Mouse (Mus musculus) heart, embryonic 11.5 days (tissue): ENCODE measurements around the gene Fpr3. TPM values are rescaled to one million over a fixed set of nuclear protein-coding genes. Genes with fewer than 3 reads are reported as not detected.
"Not testable (repeated sequence)": the region's sequence is repeated elsewhere in the genome, so short reads cannot be mapped to it uniquely, and the experiment has no call there.

ENCODE experiments used
- ATAC-seq: fragments of 200-750 bp; cut with Nextera tagmentation; replicated peaks from 2 replicates; pipeline ENCODE4 v1.8.0; 2017; ENCODE audit warnings: moderate library complexity; ENCODE audit not compliant: insufficient number of reproducible peaks, low FRiP score, low TSS enrichment
- H3K27ac ChIP-seq: fragments of 300-500 bp; sonication (generic); 2 replicates; pipeline ENCODE4 v1.5.1; 2014; ENCODE audit warnings: mild to moderate bottlenecking, low read depth, low read length
- H3K27me3 ChIP-seq: fragments of 300-500 bp; sonication (generic); 2 replicates; pipeline ENCODE4 v1.6.1; 2014; ENCODE audit warnings: mild to moderate bottlenecking, low read length, mixed read lengths; ENCODE audit not compliant: control insufficient read depth, insufficient read depth
- H3K36me3 ChIP-seq: fragments of 300-500 bp; sonication (generic); 2 replicates; pipeline ENCODE4 v1.6.1; 2014; ENCODE audit warnings: mild to moderate bottlenecking, low read length, moderate library complexity, mixed read lengths; ENCODE audit not compliant: control insufficient read depth, insufficient read depth
- H3K4me1 ChIP-seq: fragments of 300-500 bp; sonication (generic); 2 replicates; pipeline ENCODE4 v1.6.1; 2014; ENCODE audit warnings: low read length; ENCODE audit not compliant: control insufficient read depth, insufficient read depth
- H3K4me2 ChIP-seq: fragments of 300-500 bp; sonication (generic); 2 replicates; pipeline ENCODE4 v1.6.1; 2014; ENCODE audit warnings: mild to moderate bottlenecking, moderate library complexity
- H3K4me3 ChIP-seq: fragments of 300-500 bp; sonication (generic); 2 replicates; pipeline ENCODE4 v1.5.1; 2014; ENCODE audit warnings: low read depth, low read length
- H3K9ac ChIP-seq: fragments of 300-500 bp; sonication (generic); 2 replicates; pipeline ENCODE4 v1.6.1; 2014; ENCODE audit warnings: mild to moderate bottlenecking, low read depth, low read length, moderate library complexity
- H3K9me3 ChIP-seq: fragments of 300-500 bp; sonication (generic); replicated peaks from 2 replicates; pipeline ENCODE4 v1.6.1; 2016; ENCODE audit warnings: low read length; ENCODE audit not compliant: control insufficient read depth
- WGBS: fragments of 180-500 bp; shearing (Covaris S2); extraction: QIAGEN DNeasy Blood & Tissue Kit; methylation state at CpG from one replicate; pipeline ENCODE4 v1.1.7; 2014; ENCODE audit not compliant: insufficient replicate concordance; 5-methylcytosine and 5-hydroxymethylcytosine counted together
- polyA plus RNA-seq: library from polyadenylated mRNA; unstranded; fragments of >200 nt; fragmentation: Nextera tagmentation; extraction: Ambion mirVana; gene quantifications from 2 replicates; pipeline ENCODE4 v1.2.1, GENCODE M21; 2014

Gene Fpr3
- polyA plus RNA-seq, 1 experiment from 2014 or later, result not detected

DNA sequence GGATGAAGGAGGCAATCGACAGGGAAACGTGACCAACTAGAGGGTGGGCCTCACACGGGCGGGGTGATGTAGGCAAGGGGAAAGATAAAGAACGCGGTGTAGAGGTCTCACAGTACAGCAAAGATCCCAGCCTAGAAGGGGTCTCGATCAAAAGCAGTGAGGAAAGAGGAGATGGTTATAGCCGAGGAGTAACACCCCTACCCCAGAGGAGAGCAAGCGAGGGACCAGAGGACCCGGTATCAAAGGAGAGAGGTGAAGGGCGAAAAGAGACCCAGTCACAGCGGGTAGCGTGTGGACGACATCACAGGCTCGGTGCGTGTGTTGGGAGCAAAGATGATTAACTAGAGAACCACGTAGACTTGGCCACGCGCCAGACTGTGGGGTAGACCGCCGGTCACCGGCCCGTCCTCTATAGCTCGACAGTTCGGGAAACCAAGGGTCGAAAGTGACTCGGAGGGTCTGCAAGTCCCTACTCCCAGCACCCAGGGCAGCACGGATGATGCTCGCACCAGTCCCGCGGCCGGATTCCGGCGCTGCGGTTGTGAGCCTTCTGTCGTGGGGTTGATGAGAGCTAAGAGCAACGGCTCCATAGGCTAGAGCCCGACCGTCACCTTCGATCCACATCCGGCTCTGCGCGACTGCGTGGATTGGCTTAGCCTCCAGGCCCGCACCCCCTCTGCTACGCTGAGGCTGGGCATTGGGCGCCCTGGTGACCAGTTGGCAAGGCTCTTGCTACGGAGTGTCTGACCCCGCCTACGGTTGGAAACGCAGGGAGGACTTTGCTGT is 22.2 kb downstream of the Fpr3 start:
- Histone ChIP-seq H3K36me3 (no peaks in the 10 kb centered on the region), H3K4me1 (no peaks in the 10 kb centered on the region), H3K27ac (no peak overlapping the region), H3K4me3 (peak overlapping the region; percentile 48), H3K9ac (peak overlapping the region; percentile 73), H3K27me3 (no peaks in the 10 kb centered on the region), H3K9me3 (peaks cover 3% of the 10 kb centered on the region; the same call in 1 of the 2 replicates), H3K4me2 (peak overlapping the region; percentile 70)
- ATAC-seq, result peak; percentile 97
- WGBS, result 14% methylated on average over 51 of the region's 51 CpGs

DNA sequence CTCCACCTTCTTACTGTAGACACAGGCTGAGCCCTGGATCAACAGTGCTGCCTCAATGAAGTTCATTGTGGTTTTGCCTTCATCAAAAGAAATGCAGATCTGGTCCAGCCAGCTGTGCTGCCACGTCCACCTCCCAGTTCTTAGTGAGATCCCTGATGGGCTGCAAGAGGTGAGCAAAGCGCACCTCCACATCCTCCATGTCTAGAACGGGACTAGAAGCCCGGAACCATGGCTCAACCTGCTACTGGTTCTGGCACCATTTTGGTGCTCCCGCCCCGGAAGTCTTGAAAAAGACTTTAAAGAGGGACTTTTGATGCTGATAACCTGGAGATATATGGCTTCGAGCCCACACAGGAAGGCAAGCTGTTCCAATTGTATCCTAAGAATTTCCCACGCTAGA is 25.0 kb downstream of the Fpr3 start:
- not testable (repeated sequence) for H3K36me3 ChIP-seq, H3K27ac ChIP-seq, H3K9ac ChIP-seq, ATAC-seq, H3K4me3 ChIP-seq, H3K4me1 ChIP-seq, H3K4me2 ChIP-seq, H3K9me3 ChIP-seq, H3K27me3 ChIP-seq
- WGBS, result 83% methylated on average over 8 of the region's 8 CpGs

DNA sequence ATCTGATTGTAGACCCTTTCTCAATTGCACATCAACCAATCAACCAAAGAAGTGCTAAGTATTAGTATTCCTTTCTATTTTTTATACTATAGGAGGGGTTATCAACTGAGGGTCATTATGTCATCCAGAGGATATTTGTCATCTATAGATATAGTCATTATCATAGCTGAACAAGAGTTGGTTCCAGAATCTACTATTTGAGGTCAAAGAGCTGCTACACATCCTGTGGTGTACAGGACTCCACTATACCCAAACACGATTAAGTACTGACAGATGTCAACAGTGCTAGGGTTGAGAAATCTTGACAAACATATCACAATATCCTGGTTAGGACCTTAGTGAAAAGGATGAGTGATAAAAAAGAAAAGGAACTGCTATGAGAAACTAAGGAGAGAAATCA is 29.7 kb downstream of the Fpr3 start:
- Histone ChIP-seq H3K9me3 (no peaks in the 10 kb centered on the region), H3K27me3 (no peaks in the 10 kb centered on the region), H3K4me1 (no peaks in the 10 kb centered on the region), H3K4me2 (no peak overlapping the region), H3K9ac (no peak overlapping the region), H3K4me3 (no peak overlapping the region), H3K36me3 (no peaks in the 10 kb centered on the region), H3K27ac (no peak overlapping the region)
- WGBS, result 75% methylated on average over 1 of the region's 1 CpGs
- ATAC-seq, result no peak

DNA sequence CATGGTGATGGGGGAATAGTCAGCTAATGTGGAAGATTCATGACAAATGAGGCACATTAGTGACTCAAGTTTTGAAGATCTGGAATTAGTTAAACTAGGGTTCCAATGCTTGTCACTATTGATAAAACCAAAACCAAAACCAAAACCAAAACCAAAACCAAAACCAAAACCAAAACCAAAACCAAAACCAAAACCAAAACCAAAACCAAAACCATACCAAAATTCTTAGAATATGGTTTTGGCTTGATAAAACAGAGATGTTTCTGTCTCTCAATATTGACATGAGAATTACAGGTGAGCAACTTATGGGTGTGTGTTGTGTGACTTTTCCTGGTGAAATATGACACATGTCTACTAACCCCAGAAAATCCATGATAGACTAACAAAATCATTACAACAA is 30.1 kb downstream of the Fpr3 start:
- Histone ChIP-seq H3K36me3 (no peaks in the 10 kb centered on the region), H3K9me3 (no peaks in the 10 kb centered on the region), H3K4me2 (no peak overlapping the region), H3K4me3 (no peak overlapping the region), H3K27ac (no peak overlapping the region), H3K27me3 (no peaks in the 10 kb centered on the region), H3K4me1 (no peaks in the 10 kb centered on the region), H3K9ac (no peak overlapping the region)
- ATAC-seq, result no peak

DNA sequence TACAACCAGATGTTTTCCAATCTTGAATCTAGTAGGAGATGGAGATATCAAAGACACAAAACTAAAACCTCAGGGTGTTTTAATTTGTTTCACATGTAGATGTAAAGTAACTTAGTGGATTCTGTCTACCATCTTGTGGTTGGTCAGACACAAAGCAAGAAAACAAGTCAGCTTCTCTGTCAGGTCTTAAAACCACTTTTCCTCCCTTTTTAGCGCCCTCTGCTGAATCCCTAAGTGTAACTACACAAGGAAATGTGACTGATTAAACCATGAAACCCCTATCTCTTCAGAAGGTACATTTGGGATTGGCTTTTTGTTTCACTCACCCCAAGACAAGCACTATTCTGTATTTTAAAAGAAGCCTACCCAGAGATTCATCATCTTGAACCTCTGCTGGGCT is 85.8 kb downstream of the Fpr3 start:
- no peaks in the 10 kb centered on the region for H3K27me3 ChIP-seq

DNA sequence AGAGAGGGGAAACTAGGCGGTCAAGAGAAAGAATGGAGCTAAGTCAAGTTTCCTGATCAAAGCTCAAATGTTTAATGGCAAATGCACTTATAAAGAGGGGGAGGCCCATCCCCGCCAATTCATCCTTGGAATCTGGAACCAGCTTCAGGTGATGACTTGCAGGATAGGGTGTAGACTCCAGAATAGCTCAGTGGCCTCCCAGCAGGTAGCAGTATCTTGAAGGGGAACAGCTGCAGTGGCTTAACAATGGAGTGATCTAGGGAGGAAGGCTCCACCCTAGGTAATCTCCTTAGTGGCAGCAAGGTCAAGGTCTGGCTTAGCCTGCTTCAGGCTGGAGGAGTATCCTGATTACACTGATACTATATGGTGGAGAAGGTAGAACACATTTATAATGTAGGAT is 93.6 kb downstream of the Fpr3 start:
- H3K9ac ChIP-seq, ATAC-seq: not testable (repeated sequence)
- WGBS, result 59% methylated on average over 2 of the region's 2 CpGs

More for the DNA sequence above, 85.8 kb downstream of the Fpr3 start:
- ATAC-seq, result no peak
- H3K27ac ChIP-seq, result no peak overlapping the region
- H3K4me3 ChIP-seq, result no peak overlapping the region
- H3K36me3 ChIP-seq, result no peaks in the 10 kb centered on the region
- H3K4me1 ChIP-seq, result no peaks in the 10 kb centered on the region
- no peak overlapping the region for H3K4me2 ChIP-seq
- peaks cover 1% of the 10 kb centered on the region; the same call in 1 of the 2 replicates for H3K9me3 ChIP-seq
- 27% methylated on average over 1 of the region's 1 CpGs for WGBS
- H3K9ac ChIP-seq, result no peak overlapping the region

DNA sequence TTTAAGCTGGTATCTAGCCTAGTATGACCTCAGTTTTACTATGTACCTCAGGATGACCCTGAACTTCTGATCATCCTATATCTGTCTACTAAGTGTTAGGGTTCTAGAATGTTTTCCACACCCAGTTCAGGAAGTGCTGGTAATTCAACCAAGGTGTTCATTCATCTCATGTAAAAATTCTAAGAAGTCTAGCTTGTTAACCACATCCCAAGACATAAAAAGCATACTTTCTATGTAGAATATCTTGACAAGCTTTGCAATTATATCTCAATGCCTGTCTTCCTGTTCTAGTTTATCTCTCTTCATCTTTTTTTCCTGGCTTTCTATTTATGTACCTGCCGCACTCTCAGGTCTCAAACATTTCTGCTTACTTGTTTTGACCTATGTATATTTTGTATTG is 117.1 kb downstream of the Fpr3 start:
- Histone ChIP-seq H3K36me3 (no peaks in the 10 kb centered on the region), H3K4me2 (no peak overlapping the region), H3K4me3 (no peak overlapping the region), H3K27ac (no peak overlapping the region), H3K9ac (no peak overlapping the region), H3K4me1 (no peaks in the 10 kb centered on the region), H3K9me3 (no peaks in the 10 kb centered on the region), H3K27me3 (no peaks in the 10 kb centered on the region)
- 83% methylated on average over 1 of the region's 1 CpGs for WGBS
- no peak for ATAC-seq

More for the DNA sequence above, 93.6 kb downstream of the Fpr3 start:
- not testable (repeated sequence) for H3K4me1 ChIP-seq, H3K27me3 ChIP-seq, H3K4me2 ChIP-seq, H3K27ac ChIP-seq, H3K4me3 ChIP-seq, H3K36me3 ChIP-seq, H3K9me3 ChIP-seq

Other genes with a start within 250 kb of the Fpr3 start
- not detected in 2 replicates for gene Vmn2r90, start 184.1 kb upstream of the Fpr3 start, polyA plus RNA-seq
- 15.5 and 25.1 TPM in 2 replicates for gene Spaca6, start 60.7 kb upstream of the Fpr3 start, polyA plus RNA-seq
- 0.93 and 2.0 TPM in 2 replicates for gene Has1, start 32.6 kb upstream of the Fpr3 start, polyA plus RNA-seq
- gene Fpr1, start 3.9 kb upstream of the Fpr3 start, polyA plus RNA-seq, result not detected in 2 replicates
- not detected in 2 replicates for gene Fpr2, start within 50 bp of the Fpr3 start, polyA plus RNA-seq
- gene Fpr-rs4, start 133.9 kb downstream of the Fpr3 start, polyA plus RNA-seq, result not detected in 2 replicates
- not detected in 2 replicates for gene Vmn2r124, start 161.6 kb downstream of the Fpr3 start, polyA plus RNA-seq
- gene Vmn2r91, start 197.2 kb downstream of the Fpr3 start, polyA plus RNA-seq, result not detected in 2 replicates